Mouse (Mus musculus) embryo, embryonic 11 days (tissue): ENCODE results near the gene Ffar1.

Experiments used
- DNase-seq: peaks from one replicate; pipeline ENCODE4 v3.0.0-alpha.2; 2015

The Ffar1 gene

DNA sequence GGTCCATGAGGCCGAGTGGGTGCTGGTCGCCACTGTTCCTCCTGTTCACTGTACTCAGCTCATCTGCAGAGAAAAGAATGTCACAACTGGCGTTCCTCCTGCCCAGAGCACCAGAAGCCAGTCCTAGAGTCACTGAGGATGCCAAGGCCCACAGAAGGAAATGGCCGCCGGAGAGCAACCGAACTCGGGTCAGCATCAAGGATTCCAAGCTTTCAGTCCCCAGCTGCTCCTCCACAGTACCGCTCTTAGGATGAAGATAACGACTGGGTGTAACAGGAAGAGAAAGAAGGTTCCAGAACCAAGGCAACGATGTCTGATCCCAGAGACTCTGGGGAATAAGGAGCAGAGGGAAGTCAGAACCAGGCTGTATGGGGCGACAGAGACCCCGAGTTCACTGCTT is at the start of gene Ffar1:
TSS of gene Ffar1 (minus strand) at position 101 of the 400 bp plus-strand sequence.
- DNase-seq = no peak

DNA sequence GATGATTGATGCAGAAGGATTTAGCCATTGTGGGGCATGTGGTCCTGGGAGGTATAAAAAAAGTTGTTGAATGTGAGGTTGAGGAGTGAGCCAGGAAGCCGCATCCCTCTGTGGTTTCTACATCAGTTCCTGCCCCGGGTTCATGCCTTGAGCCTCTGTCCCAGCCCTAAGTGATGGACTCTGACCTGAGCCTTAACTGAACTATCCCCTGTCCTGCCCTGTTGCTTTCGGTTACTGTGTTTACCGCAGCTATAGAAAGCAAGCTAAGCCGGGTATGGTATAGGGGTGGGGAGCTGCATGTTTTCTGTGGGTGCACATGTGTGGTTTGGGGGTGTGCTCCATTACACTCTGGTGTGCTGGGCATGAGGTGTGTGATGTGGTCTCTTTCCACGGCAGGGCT is 48.4 kb upstream of the Ffar1 start:
- DNase-seq = no peak

DNA sequence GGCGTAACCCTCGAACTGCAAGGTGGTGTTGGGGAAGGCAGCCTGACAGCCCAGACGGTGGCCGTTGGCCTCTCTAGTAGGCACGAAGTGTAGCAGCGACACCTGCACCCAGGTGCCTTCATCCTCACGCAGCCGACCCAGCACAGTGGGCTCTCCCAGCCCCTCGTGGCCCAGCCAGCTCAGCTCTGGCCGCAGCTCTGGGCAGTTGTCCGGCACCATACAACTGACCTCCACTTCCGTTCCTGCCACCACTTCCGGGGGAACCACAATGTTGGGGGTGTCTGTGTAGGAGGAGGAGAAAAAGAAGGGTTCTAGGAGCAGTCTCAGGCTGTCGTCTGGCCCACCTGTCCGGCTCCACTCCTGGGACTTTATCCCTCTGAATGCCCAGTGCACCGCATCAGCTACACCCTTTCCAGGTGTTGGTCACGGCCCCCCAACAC is 47.6 kb upstream of the Ffar1 start:
- DNase-seq = no peak

DNA sequence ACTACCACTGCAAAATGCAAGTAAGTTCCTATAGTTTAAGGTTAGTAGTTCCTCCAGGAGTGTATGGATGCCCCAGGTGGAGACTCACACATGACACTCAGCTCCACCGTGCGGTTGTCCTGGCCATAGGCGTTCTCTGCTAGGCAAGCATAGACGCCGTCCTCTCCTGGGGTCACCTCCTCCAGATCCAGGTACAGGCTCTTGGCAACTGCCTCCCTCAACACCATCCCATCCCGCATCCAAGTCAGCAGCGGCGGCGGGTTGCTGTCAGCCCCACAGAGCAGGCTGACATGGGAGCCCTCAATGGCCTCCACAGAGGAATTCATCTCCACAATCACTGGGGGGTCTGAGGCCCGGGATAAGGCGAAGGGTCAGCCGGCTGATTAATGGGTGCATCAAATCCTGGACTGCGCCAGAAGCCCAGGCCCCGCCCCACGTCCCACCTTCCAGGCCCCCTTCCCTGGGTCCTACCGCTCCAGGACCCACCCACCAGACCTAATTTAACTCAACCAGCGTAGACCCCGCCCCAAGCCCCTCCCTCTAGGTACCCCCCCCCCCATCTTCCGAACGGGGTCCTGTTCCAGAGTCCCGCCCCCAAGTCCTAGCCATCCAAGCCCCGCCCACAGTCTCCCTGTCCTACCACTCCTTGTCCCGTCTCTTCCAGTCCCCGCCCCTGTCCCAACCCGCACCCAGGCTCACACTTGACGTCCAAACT is 47.1 kb upstream of the Ffar1 start:
- peak; percentile 79 for DNase-seq

DNA sequence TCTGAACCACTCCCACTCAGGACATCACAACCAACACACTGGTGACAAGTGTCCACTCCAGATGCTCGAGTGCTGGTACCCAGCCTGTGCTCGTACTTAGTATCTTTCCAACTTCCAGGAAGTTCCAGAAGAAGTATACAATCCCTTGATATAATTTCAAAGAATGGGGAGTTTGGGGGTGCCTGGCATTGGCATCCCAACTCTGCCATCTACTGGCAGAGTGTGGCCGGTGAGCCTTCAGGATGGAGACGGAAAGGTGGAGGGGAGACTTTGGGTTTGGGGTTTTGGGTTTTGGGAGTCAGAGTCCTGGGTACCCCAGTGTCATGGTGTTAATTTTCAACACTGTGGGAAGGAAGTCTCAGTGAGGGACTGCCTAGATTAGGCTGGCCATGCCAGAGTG is 42.7 kb upstream of the Ffar1 start:
- DNase-seq = no peak

DNA sequence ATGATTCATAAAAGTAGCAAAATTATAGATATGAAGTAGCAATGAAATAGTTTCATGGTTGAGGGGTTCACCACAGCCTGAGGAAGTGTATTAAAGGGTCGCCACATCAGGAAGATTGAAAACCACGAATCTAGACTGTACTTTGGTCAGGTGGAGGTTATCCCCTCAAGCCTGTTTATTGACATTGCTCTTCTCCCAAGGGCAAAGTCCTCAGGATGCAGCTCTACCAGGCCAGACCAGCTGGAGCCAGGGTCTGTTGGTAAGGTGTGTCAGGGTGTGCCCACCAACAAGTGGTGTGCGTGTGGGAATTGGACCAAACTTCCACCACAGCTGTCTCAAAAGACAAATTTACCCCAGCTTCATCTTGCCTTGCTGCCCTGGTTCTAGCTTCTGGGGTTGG is 33.9 kb upstream of the Ffar1 start:
- no peak for DNase-seq

DNA sequence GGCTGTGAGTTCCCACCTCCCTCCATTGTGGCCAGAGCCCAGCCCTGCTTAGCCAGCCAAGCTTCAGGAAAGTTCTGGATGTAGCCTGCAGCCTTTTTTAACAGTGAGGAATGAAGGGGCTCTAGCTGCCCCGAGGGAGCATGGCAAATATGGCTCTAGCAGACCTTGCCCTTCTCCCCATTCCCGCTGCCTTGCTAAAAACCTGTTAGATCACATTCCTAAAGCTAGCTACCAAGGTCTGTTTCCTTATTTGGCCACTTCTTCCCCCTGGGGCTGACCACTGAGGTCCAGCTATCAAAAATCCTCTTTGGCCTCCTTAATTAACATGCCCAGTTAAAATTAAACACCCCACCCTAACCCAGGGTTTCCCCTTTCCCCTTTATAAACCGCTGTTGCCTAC is 31.2 kb upstream of the Ffar1 start:
- DNase-seq = no peak

DNA sequence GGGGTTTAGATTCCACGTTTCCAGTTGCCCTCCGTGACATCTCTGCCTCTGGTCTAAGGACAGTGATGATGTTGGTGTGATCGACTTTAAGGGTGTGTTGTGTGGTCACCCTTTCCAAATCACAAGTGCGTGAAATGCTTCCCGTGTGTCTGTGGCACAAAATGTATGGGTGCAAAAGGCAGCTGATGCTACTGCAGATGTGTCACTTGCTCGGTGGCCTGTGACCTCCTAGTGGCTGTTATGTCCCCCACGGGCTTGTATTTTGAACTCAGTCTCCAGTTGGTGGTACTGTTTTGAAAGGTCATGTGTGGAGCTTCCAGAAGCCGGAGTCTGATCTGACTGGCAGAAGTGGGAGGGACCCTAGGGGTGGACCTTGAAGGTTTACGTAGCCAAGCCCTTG is 30.4 kb upstream of the Ffar1 start:
- no peak for DNase-seq

DNA sequence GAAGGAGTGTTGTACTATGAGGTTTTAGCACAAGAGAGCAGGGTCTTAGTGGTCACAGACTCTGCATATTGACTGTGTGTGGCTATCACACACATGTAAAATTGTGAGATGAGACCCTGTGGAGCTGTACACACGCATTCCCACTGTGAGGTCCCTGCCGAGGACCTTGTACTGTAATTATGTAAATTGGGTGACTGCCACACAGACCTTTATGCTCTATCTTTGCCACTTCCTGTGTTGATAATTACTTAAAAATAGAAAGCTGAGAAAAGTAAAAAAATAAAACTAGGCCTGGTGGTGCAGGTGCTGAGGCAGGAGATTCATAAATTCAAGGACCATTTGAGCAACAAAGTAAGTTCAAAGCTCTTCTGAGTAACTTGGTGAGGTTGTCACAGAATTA is 29.3 kb upstream of the Ffar1 start:
- DNase-seq = no peak

DNA sequence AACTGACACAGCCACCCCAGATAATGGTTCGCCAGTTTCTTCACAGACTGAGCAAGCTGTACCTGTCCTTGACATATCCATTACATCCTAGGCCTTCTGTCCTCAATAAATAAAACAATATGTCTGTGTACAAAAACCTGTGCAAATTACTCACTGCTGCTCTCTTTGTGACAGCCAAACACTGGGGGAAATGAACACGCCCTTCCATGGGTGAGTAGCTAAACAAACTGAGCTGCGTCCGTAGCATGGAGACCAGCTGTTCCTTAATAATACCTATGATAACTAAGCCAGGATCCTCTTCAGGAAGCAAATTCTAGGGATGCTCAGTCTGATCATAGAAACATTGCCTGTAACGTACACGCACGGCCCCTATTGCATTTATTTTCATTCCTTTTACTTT is 27.4 kb upstream of the Ffar1 start:
- no peak for DNase-seq

DNA sequence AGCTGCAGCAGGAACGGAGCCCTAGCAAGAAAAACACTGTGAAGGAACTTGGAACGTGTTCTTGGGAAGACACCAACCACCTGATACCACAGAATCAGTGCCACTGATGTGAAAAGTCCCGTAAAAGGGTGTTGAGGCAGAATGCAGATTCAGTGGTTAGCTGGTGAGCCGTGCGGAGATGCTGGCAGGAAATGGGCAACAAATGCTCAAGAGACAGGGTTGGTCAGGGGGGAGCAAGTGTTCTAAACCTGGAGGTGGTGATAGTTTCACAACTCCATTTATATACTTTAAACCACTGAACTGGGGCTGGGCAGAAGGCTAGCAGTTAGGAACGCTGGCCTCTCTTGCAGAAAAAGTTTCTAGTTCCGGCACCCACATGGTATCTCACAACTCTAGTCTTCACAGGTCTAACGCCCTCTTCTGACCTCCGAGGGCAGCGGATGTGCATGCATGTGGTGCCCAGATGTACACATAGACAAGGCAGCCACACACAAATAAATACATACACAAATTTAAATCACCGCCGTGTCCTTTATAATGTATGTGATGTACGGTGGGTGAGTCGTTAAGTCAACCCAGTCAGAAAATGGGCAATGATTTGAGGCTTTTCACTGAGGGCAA is 26.3 kb upstream of the Ffar1 start:
- DNase-seq = no peak

DNA sequence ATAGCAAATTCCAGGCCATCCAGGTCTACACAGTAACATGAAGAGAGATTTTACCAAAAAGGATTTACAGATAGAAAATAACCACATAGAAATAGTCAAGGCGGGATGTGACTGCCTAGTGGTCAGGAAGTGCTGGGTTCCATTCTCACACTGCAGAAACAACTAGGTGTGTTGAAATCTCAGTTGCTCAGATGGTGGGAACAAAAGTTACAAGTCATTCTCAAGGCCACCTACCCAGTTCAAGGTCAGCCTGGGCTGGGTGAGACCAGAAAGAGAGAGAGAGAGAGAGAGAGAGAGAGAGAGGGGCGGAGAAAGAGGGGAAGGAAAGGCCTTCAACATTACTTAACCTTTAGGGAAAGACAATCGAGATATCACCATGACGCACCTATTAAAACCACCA is 25.5 kb upstream of the Ffar1 start:
- DNase-seq = no peak

DNA sequence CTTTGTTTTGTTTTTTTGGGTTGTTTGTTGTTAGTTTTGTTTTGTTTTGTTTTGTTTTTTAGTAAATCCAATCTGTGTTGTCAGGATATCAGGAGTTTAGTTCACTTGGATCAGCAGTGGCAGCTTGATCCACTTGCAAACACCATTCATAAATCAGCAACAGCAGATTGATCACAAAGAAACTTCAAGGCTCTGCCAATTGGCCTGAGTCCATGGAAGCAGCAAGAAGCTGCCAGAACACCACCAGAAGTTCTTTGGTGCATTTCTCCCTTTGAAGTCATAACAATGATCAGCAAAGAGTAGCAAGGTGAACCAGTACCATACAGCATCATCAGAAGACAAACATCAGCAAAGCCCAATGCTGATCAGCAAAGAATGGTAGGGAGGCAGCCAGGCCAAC is 22.7 kb upstream of the Ffar1 start:
- DNase-seq = no peak

DNA sequence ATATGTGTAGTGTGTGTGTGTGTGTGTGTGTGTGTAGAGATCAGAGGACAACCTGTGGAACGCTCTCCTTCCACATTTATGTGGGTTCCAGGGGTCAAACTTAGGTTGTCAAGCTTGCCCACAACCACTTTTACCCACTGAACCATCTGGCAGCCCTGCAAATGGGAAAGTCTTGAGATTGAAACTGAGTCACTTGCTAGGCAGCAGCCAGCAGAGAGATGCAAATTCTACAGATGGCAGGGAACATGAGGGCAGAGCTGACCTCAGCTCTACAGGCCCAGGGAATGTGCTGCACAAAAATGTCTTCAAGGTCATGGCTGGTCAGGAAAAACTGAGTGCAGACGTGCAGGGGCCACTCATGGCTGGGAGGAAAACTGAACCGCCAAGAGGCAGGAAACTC is 20.0 kb upstream of the Ffar1 start:
- no peak for DNase-seq

DNA sequence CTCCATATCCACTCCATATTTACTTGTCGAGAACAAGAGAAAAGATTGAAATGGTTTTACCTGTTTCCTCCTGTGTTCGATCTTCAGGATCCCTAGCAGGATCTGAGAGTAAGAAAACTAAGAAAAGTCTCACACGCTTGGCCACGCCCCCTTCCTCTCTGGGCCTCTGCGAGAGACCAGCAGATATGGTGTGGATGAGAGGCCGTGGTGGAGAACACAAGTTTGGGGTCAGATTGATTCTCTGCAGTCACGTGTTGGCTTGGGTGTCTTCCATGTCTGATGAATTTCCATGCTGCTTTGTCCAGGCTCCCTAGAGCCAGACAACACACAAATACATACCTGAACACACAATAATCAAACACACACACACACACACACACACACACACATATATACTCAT is 18.8 kb upstream of the Ffar1 start, which contains the start of gene Cd22:
TSS of gene Cd22 (minus strand) at position 167 of the 400 bp plus-strand sequence.
- DNase-seq = no peak

DNA sequence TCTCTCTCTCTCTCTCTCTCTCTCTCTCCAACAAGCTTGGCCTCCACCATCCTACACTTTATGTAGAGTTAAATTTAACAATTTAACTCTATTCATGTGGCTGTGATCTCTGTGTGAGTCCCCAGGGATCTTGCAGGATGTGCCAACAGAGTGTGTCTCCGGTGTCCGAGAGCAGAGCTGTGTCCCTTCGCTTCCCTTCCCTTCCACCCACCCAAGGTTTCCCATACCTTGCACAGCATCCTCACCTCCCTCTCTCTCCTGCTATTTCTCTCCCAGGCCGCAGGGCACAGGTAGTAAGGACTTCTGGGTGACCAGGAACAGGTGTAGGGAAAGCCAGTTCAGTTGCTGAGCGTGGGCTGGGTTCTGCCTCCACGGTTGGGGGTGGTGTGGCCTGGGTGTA is 17.6 kb upstream of the Ffar1 start:
- no peak for DNase-seq

DNA sequence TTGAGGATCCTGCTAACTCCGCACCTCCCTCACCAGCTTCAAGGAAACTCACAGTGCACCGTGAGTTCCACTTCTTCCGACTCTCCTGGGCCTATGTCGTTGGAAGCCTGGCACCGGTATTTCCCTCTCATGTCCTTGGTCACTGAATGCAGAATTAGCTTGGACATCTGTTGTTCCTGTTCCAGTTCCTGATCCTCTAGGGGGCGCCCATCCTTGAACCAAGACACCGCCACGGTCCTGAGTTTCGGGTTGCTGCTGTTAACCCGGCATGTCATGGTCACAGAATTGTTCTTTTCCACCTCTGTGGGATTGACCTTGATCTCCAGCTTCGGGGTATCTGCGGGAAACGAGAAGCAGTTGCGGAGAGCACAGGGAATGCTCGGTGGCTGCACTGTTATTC is 11.7 kb upstream of the Ffar1 start:
- DNase-seq = peak; percentile 83

DNA sequence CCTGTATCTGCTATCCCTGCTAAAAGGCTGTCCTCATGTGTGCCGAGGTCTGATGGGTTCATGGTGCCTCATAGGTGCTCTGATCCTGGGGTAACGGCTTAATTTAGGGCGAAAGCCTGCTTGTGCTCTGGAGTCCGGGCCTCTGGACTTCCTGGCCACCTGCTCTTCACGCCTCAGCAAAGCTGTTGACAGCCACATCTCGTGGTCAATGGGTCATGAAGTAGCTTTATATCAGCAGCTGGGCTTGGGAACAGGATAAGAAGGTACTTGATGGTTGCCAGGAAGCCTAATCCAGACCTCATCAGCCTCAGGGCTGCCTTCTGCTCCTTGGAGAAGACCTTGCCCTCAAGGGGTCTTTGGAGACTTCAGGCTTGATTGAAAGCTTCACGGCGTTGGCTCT is 2.0 kb upstream of the Ffar1 start:
- DNase-seq = no peak

DNA sequence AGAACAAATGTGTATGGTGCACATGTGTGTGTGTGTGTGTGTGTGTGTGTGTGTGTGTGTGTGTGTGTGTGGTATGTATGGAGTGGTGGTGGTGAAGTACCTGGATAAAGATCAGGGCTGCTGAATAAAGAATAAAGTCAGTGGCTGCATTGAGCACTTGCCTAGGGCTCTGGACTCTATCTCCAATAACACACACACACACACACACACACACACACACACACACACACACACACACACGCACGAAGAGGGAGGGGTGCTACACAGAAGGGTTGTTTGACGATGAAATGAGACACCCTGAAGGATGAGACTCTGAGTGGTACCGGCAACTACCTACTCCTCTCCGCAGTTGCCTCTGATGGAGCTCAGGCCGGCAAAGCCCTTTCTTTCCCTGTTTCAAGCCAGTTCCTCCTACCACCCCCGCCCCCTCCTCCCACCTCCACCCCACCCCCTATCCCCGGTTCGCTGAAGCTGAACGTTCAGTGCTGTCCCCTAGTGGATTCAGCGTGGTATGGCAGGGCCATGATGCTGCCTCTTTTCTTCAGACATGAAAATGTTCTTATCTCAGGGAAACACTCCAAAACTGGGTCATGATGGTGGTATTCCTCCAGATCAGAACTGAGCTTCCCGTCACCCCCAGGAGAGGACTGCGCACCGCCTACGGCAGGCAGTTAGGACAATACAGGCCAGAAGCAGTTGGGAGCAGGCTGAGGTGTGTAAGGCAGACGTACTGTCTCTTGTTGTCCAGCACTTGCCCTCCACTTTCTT is 1.5 kb downstream of the Ffar1 start:
- DNase-seq = peak; percentile 85

DNA sequence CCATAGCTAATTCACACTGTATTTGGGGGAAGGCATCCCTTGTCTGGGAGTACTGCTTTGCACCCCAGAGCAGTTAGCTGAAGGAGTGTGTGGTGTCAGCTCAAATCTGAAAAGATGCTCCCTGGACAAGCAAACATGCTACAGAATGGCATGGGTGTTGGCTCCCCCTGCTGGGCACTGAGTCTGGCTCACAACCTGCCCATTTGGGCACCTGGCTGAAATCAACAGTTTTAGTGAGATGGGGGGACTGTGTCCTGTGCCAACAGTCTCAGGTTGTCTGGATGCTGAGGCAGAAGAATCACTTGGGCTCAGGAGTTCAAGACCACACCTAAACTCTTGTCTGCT is 2.1 kb downstream of the Ffar1 start:
- DNase-seq = peak; percentile 80

DNA sequence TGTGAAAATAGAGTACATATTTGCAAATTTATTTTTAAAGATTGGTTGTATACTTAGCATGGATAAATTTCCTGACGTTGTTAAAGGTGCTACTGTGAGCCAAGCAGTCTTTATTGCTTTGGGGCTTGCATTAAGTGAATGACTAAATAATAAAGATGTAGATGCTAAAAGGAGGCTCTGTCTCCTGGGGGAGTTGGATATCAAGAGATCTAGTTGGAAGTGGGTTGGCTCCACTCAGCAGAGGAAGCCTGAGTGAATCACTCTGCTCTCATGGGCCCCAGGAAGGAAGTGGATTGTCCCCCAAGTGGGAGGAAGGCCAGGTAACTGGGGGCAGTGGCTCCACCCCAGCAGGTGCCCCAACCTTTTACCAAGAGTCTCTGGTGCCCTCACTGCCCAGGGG is 3.6 kb downstream of the Ffar1 start:
- DNase-seq = no peak

DNA sequence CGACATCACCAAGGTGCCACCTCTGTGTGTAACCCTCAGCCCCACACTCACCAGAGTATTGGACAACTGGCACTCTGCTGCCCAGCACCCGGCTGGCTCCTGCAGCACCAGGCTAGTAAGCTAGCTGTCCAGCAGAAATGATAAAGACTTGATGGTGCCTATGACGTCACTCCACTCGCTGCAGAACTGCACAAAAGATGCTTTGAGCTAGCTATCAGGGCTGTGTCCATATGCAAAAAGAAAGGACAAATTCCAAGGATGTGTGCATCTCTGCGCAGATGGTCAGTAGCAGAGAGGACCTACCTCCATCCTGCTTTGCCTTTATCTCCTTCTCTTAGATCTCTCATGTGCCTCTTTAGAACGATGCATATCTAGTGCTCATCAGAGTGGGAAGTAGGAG is 5.3 kb downstream of the Ffar1 start, which contains the start of gene Ffar3:
TSS of gene Ffar3 (minus strand) at position 101 of the 400 bp plus-strand sequence.
- DNase-seq = no peak

DNA sequence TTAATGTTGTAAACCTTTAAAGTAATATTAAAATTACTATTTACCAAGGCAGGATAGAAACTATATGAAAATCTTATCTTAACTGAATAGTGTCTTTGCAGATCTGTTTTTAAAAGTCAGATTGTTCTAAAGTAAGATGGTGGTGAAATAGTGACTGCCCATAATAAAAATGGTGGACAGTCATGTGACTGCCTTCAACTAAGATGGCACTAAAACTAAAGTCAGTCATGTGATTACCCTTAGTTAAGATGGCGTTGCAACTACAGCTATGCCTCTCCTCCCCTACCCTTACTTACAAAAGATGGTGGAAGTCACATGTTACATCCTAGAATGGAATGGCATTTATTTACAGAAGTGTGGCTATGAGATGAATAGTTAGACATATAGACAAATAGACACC is 9.9 kb downstream of the Ffar1 start:
- DNase-seq = no peak

DNA sequence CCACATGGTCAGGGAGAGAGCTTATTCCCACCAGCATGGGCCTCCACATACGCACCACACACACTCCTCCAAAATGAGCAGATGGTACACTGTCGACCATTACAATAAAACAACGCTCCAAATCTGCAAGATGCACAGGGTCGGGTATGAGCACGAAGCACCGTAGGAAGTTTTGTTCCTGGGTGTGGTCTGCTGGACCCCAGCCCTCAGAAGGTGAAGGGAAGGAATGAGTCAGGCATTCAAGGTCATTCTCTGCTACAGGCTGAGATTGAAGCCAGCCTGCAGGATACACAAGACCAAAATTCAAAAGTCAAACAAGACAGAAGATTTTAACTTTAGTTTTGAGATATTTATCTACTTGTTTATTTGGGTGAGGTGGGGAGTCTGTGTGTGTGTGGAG is 13.4 kb downstream of the Ffar1 start:
- DNase-seq = no peak
